Mouse (Mus musculus): ENCODE data around the gene Igdcc4. TPM values are rescaled to one million over a fixed set of nuclear protein-coding genes. Genes with fewer than 3 reads are reported as not detected.
"Not testable (repeated sequence)": the region's sequence is repeated elsewhere in the genome, so short reads cannot be mapped to it uniquely, and the experiment has no call there.

Igdcc4 gene
- polyA plus RNA-seq (2012): not detected in 2 replicates

DNA sequence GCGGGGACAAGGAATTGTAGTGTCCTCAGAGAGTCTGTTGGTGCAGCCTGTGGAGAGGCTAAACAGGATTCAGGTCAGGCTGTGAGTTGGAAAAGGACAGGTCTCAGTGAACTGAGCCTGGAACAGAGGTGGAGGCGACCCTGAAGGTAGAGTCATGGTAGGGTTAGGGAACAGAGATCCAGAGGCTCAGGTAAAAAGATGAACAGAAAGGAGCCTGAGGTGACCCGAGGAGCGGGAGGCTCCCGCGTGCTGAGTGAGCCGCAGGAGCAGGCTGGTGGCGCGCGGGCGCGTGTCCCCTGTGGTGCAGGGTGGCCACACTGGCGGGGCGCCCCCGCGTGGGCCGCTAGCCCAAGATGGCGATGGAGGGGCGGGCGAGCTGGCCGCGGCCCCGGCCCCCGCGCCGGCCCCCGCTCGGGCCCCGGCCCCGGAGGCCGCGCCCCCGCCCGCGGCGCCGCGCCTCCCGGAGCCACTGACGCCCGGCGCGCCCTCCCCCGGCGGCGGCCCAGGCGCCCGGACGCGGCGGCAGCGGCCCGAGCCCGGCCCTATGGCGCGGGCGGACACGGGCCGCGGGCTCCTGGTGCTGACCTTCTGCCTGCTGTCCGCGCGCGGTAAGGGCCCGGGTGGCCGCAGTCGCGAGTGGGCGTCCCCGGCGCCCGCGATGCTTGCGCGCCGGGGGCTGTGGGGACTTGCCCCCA, at the start of gene Igdcc4:
TSS of gene Igdcc4 (plus strand) at position 496 of the 695 bp plus-strand sequence.
- Histone ChIP-seq H3K36me3 (ENCODE audit: control insufficient read depth) (no peaks in the 10 kb centered on the region), H3K4me1 (ENCODE audit: control insufficient read depth) (peaks cover 8% of the 10 kb centered on the region), H3K9me3 (ENCODE audit: control insufficient read depth, low read length) (peaks cover 16% of the 10 kb centered on the region; the same call in 1 of the 2 replicates), H3K27me3 (ENCODE audit: control insufficient read depth) (peaks cover 69% of the 10 kb centered on the region), H3K4me3 (replicated peaks) (peak within 1 kb of the TSS; percentile 58)
- TF ChIP-seq TAL1 (IDR thresholded peaks at IDR 0.05; ENCODE audit: low read length) (no peak), GATA1 (IDR thresholded peaks at IDR 0.05; ENCODE audit: low read length) (no peak)

DNA sequence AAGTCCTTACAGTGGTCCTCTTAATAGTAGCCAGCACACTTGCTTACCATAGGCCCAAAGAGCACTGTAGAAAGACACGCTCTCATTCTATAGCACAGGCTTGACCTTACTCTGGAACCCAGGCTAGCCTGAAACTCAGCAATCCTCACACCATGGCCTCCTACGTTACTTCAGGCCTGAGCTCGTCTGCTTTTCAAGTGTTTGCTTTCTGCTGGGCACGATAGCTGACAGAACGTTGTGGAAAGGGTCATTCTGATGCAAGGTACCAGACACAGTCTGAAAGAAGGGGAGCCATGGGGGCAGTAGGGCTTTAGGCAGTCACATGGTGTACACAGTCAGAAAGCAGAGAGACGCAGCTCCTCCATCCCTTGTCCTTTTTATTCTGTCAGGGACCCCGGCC, 37.0 kb upstream of the Igdcc4 start:
- Histone ChIP-seq H3K9me3 (ENCODE audit: control insufficient read depth, low read length) (no peaks in the 10 kb centered on the region), H3K36me3 (ENCODE audit: control insufficient read depth) (peaks cover 95% of the 10 kb centered on the region), H3K4me1 (ENCODE audit: control insufficient read depth) (peaks cover 12% of the 10 kb centered on the region), H3K27me3 (ENCODE audit: control insufficient read depth) (no peaks in the 10 kb centered on the region), H3K4me3 (replicated peaks) (no peak overlapping the region)
- no peak for TF ChIP-seq GATA1 (IDR thresholded peaks at IDR 0.05; ENCODE audit: low read length)
- TF ChIP-seq TAL1 (IDR thresholded peaks at IDR 0.05; ENCODE audit: low read length): no peak

DNA sequence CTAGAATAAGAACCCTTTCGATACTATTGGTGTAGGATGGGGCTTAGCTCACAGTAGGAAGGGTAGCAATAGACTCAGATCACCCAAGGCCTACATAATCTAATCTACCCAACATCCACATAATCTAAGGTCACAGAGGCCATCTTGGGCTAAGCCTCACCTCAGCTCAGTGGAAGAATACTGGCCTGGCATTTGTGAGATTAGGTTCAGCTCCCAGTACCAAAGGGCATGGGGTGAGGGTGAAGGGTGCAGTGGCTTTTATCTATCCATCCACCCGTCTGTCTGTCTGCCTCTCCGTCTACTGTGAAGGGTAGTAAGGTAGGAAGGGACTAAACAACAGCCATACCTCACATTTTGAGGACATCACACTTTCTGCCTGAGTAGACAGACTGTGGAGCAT, 30.7 kb upstream of the Igdcc4 start:
- Histone ChIP-seq H3K36me3 (ENCODE audit: control insufficient read depth) (peaks cover 95% of the 10 kb centered on the region), H3K4me3 (replicated peaks) (peak overlapping the region; percentile 10), H3K9me3 (ENCODE audit: control insufficient read depth, low read length) (no peaks in the 10 kb centered on the region), H3K27me3 (ENCODE audit: control insufficient read depth) (no peaks in the 10 kb centered on the region), H3K4me1 (ENCODE audit: control insufficient read depth) (peaks cover 45% of the 10 kb centered on the region)
- TF ChIP-seq GATA1 (IDR thresholded peaks at IDR 0.05; ENCODE audit: low read length) (peak; percentile 56), TAL1 (IDR thresholded peaks at IDR 0.05; ENCODE audit: low read length) (peak; percentile 65)

DNA sequence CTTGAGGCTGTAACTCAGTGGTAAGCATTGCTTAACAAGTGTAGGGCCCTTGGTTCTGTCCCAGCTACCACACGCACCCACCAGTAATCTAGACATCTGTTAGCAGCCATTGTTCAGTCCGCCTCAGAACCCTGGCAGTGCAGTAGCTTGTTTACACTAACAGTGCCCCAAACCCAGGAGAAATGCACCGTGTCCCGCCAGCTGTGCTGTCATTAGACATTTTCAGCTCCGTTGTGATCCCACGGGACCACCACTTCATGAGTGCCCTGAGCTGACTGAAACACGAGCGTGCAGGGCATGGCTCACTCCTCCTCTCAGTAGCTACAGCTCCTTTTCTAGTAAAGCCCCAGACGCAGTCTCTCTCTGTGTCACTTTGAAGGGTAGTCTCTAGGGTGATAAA, 27.7 kb upstream of the Igdcc4 start:
- Histone ChIP-seq H3K27me3 (ENCODE audit: control insufficient read depth) (no peaks in the 10 kb centered on the region), H3K36me3 (ENCODE audit: control insufficient read depth) (peaks cover 95% of the 10 kb centered on the region), H3K4me3 (replicated peaks) (no peak overlapping the region), H3K9me3 (ENCODE audit: control insufficient read depth, low read length) (no peaks in the 10 kb centered on the region), H3K4me1 (ENCODE audit: control insufficient read depth) (peaks cover 41% of the 10 kb centered on the region)
- TF ChIP-seq TAL1 (IDR thresholded peaks at IDR 0.05; ENCODE audit: low read length): no peak
- TF ChIP-seq GATA1 (IDR thresholded peaks at IDR 0.05; ENCODE audit: low read length): no peak

DNA sequence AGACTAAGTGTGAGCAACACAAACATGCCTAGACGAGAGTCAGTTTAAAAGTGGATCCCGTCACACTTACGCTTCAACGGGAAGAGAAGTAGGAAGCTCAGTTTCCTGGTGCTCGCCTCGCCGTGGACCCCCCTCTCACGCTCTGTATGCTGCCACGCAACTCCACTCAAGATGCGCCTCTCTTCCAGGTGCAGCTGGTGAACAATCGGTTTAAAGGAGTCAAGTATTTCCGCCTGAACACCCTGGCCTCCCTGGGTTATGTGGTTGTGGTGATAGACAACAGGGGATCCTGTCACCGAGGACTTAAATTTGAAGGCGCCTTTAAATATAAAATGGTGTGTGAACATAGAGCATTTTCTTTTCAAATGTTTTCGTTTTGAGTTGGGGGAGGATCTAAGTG, 27.0 kb upstream of the Igdcc4 start:
- Histone ChIP-seq H3K9me3 (ENCODE audit: control insufficient read depth, low read length) (no peaks in the 10 kb centered on the region), H3K36me3 (ENCODE audit: control insufficient read depth) (peaks cover 95% of the 10 kb centered on the region), H3K4me1 (ENCODE audit: control insufficient read depth) (peaks cover 34% of the 10 kb centered on the region), H3K27me3 (ENCODE audit: control insufficient read depth) (no peaks in the 10 kb centered on the region), H3K4me3 (replicated peaks) (no peak overlapping the region)
- TF ChIP-seq TAL1 (IDR thresholded peaks at IDR 0.05; ENCODE audit: low read length) (no peak), GATA1 (IDR thresholded peaks at IDR 0.05; ENCODE audit: low read length) (no peak)

DNA sequence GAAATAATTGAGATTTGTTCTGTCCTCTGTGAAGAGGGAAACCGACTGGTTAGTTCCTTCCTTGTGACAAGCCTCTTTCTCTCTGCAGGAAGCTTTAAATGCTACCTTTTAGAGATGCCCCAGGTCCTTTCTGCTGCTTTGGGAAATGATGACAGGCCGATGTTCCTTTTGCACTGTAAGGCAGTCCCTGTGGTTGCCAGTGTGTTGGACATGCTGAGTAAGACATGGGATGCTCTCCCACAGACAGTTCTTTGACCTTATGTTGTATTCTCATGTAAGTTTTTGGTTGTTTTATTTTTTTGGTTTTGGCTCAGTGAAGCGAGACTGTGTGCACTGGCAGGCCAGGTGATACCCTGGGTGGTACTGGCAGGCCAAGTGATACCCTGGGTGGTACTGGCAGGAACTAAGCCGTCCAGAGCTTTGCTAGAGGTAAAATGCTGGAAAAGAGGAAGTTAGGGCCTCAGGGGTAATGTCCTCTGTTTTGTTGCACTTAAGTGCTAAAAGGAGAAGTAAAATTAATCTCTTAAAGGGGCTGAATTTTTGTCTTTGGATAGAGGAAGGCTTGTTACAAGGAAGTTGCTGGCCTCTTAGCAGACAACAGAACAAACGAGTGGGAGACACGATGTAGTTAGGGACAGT, 26.3 kb upstream of the Igdcc4 start:
- no peaks in the 10 kb centered on the region for H3K9me3 ChIP-seq (ENCODE audit: control insufficient read depth, low read length)
- H3K4me3 ChIP-seq (replicated peaks): no peak overlapping the region
- TF ChIP-seq GATA1 (IDR thresholded peaks at IDR 0.05; ENCODE audit: low read length) (no peak), TAL1 (IDR thresholded peaks at IDR 0.05; ENCODE audit: low read length) (no peak)
- H3K4me1 ChIP-seq (ENCODE audit: control insufficient read depth): peaks cover 28% of the 10 kb centered on the region
- H3K27me3 ChIP-seq (ENCODE audit: control insufficient read depth): no peaks in the 10 kb centered on the region
- peaks cover 96% of the 10 kb centered on the region for H3K36me3 ChIP-seq (ENCODE audit: control insufficient read depth)

DNA sequence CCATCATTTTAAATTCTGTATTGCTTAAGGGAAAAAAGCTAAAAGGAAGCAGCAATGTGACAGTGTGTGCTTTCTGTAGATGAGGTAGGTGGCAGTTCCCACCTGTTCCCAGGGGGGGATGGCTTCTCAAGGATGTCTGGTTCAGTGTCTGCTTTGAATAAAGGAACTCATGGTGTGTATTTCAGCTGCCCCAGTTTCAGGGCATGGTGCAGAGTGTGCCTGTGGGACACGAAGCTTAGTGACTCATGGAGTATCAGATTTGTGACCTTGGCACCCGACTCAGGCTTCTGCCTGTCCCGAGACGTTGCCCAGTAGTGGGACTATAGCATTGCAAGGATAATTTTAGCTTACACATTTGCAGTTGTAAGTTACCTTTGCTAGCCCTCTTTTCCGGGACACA, 23.8 kb upstream of the Igdcc4 start:
- no peak overlapping the region for H3K4me3 ChIP-seq (replicated peaks)
- H3K27me3 ChIP-seq (ENCODE audit: control insufficient read depth): no peaks in the 10 kb centered on the region
- TF ChIP-seq TAL1 (IDR thresholded peaks at IDR 0.05; ENCODE audit: low read length): no peak
- TF ChIP-seq GATA1 (IDR thresholded peaks at IDR 0.05; ENCODE audit: low read length): no peak
- H3K36me3 ChIP-seq (ENCODE audit: control insufficient read depth): peaks cover 99% of the 10 kb centered on the region
- H3K9me3 ChIP-seq (ENCODE audit: control insufficient read depth, low read length): no peaks in the 10 kb centered on the region
- peaks cover 7% of the 10 kb centered on the region for H3K4me1 ChIP-seq (ENCODE audit: control insufficient read depth)

DNA sequence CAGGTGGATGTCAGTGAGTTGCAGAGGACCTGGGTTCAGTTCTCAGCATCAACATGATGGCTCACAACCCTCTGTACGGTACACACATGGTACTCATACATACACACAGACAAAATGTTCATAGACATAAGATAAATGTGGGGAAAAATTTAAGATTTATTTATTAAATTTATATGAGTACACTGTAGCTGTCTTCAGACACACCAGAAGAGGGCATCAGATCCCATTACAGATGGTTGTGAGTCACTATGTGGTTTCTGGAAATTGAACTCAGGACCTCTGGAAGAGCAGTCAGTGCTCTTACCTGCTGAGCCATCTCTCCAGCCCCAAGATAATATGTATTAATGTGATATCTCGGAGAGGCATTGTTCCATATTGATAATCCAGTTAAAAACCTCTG, 21.1 kb upstream of the Igdcc4 start:
- not testable (repeated sequence) for H3K4me3 ChIP-seq (replicated peaks); H3K9me3 ChIP-seq (ENCODE audit: control insufficient read depth, low read length); H3K27me3 ChIP-seq (ENCODE audit: control insufficient read depth); H3K4me1 ChIP-seq (ENCODE audit: control insufficient read depth)
- H3K36me3 ChIP-seq (ENCODE audit: control insufficient read depth): peaks cover 96% of the 10 kb centered on the region

DNA sequence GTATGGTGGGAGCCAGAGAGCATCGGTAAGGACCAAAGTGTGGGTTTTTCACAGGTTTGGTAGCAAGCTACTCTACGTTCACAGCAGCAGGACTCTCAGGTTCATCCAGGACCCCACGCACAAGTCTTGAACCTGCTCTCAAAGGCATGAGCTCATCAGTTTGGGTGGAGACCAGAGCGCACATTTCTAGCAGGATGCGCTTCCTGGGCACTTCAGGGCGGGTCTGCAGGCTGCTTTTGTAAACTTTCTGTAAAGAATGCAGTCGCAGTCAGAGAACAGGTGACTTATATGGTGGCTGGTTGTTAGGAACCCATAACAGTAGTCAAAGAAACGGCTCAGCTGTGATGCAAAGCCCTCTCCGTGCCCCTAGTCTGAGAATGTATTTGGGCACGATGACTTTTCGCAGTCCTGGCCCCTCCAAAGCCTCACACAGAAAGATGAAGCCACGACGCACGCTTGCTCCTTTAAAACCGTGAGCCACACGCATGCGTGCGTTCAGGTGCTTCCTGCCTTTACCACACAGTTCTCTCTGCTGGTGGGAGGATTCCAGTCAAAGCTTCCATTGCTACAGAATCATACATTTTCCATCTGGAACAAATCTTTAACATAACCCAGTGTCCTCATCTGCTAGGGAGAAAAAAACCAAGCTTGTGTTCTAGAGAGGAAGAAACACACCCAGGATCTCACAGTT, 18.1 kb upstream of the Igdcc4 start:
- Histone ChIP-seq H3K27me3 (ENCODE audit: control insufficient read depth) (no peaks in the 10 kb centered on the region), H3K4me3 (replicated peaks) (no peak overlapping the region), H3K36me3 (ENCODE audit: control insufficient read depth) (peaks cover 66% of the 10 kb centered on the region), H3K9me3 (ENCODE audit: control insufficient read depth, low read length) (no peaks in the 10 kb centered on the region), H3K4me1 (ENCODE audit: control insufficient read depth) (peaks cover 15% of the 10 kb centered on the region)
- TF ChIP-seq GATA1 (IDR thresholded peaks at IDR 0.05; ENCODE audit: low read length): no peak
- TF ChIP-seq TAL1 (IDR thresholded peaks at IDR 0.05; ENCODE audit: low read length): no peak

All from erythroblast, embryonic 14.5 days (primary cell).